Mouse (Mus musculus) liver, embryonic 16.5 days (tissue): ENCODE data around the gene Slc4a8. TPM values are rescaled to one million over a fixed set of nuclear protein-coding genes. Genes with fewer than 3 reads are reported as not detected.
"Not testable (repeated sequence)": the region's sequence is repeated elsewhere in the genome, so short reads cannot be mapped to it uniquely, and the experiment has no call there.

Experiments used
- ATAC-seq: fragments of 200-750 bp; cut with Nextera tagmentation; 2 replicates; pipeline ENCODE4 v1.8.0; 2017; ENCODE audit warnings: low read depth, mild to moderate bottlenecking, moderate number of reproducible peaks, moderate library complexity
- H3K27ac ChIP-seq: fragments of 300-500 bp; sonication (generic); 2 replicates; pipeline ENCODE4 v1.5.1; 2014; ENCODE audit warnings: mild to moderate bottlenecking, low read length
- H3K27me3 ChIP-seq: fragments of 300-500 bp; sonication (generic); 2 replicates; pipeline ENCODE4 v1.6.1; 2014; ENCODE audit warnings: low read depth, low read length, mixed read lengths; ENCODE audit not compliant: control insufficient read depth, insufficient read depth
- H3K36me3 ChIP-seq: fragments of 300-500 bp; sonication (generic); 2 replicates; pipeline ENCODE4 v1.6.1; 2014; ENCODE audit warnings: mild to moderate bottlenecking; ENCODE audit not compliant: control insufficient read depth, insufficient read depth
- H3K4me1 ChIP-seq: fragments of 300-500 bp; sonication (generic); 2 replicates; pipeline ENCODE4 v1.6.1; 2014; ENCODE audit warnings: low read depth, low read length, mixed read lengths; ENCODE audit not compliant: control insufficient read depth
- H3K4me2 ChIP-seq: fragments of 300-500 bp; sonication (generic); 2 replicates; pipeline ENCODE4 v1.6.1; 2014; ENCODE audit warnings: low read depth, low read length, mixed read lengths
- H3K4me3 ChIP-seq: fragments of 300-500 bp; sonication (generic); 2 replicates; pipeline ENCODE4 v1.5.1; 2014; ENCODE audit warnings: low read depth, mild to moderate bottlenecking, low read length
- H3K9ac ChIP-seq: fragments of 300-500 bp; sonication (generic); 2 replicates; pipeline ENCODE4 v1.6.1; 2014; ENCODE audit warnings: low read depth, low read length
- H3K9me3 ChIP-seq: fragments of 300-500 bp; sonication (generic); replicated peaks from 2 replicates; pipeline ENCODE4 v1.6.1; 2016; ENCODE audit warnings: low read length; ENCODE audit not compliant: control insufficient read depth
- WGBS: fragments of 180-500 bp; shearing (Covaris S2); extraction: QIAGEN DNeasy Blood & Tissue Kit; methylation state at CpG from one replicate; pipeline ENCODE4 v1.1.7; 2014; ENCODE audit not compliant: insufficient replicate concordance; 5-methylcytosine and 5-hydroxymethylcytosine counted together
- polyA plus RNA-seq: library from polyadenylated mRNA; unstranded; fragments of >200 nt; fragmentation: Nextera tagmentation; extraction: Ambion mirVana; gene quantifications from 2 replicates; pipeline ENCODE4 v1.2.1, GENCODE M21; 2015

Gene Slc4a8
- polyA plus RNA-seq, 1 experiment from 2014 or later: 0.46 TPM

DNA sequence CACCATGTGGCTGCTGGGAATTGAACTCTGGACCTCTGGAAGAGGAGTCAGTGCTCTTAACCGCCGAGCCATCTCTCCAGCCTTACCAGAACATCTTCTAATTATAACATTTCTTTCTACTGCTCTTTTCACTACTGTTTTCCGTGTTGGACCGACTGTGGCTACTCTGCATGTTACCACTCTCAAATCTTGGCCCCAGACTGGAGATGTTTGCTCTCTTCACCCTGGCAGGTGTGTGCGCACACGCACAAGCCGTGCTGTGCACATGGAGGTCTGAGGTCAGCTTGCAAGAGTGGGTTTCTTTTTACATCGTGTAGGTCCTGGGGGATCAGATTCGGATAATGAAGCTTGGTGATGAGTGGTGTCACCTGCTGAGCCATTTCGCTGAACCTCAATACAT, 2.3 kb upstream of the Slc4a8 start:
- no peak overlapping the region for H3K9ac ChIP-seq
- H3K4me3 ChIP-seq: no peak overlapping the region
- 73% methylated on average over 10 of the region's 10 CpGs for WGBS
- no peaks in the 10 kb centered on the region for H3K36me3 ChIP-seq
- no peak overlapping the region for H3K4me2 ChIP-seq
- no peak for ATAC-seq
- H3K27me3 ChIP-seq: peaks cover 35% of the 10 kb centered on the region
- H3K27ac ChIP-seq: no peak overlapping the region
- no peaks in the 10 kb centered on the region for H3K9me3 ChIP-seq
- H3K4me1 ChIP-seq: peaks cover 12% of the 10 kb centered on the region

DNA sequence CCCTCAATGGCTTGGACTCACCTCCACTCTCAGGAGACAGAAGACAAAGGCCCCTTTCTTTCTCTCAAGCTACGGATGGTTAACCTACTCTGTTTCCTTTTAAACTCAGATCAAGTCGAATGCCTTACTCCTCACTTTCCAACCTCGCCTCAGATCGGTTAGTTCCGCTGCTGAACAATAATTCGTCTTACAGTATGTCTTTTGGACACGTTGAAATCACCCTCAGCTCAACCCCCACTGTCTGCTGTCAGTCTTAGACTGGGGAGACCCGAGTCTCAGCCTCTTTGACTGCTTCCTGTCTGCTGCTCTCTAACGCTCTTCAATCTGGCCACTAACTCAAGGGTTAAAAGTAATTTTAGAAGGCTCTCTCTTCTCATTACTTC, 520 bp upstream of the Slc4a8 start:
- H3K27ac ChIP-seq: no peak overlapping the region
- H3K9me3 ChIP-seq: no peaks in the 10 kb centered on the region
- H3K4me2 ChIP-seq: peak overlapping the region; percentile 81
- peaks cover 12% of the 10 kb centered on the region for H3K4me1 ChIP-seq
- no peak overlapping the region for H3K9ac ChIP-seq
- 24% methylated on average over 9 of the region's 9 CpGs for WGBS
- H3K27me3 ChIP-seq: peaks cover 47% of the 10 kb centered on the region
- ATAC-seq: no peak
- no peaks in the 10 kb centered on the region for H3K36me3 ChIP-seq
- H3K4me3 ChIP-seq: peak overlapping the region; percentile 60

DNA sequence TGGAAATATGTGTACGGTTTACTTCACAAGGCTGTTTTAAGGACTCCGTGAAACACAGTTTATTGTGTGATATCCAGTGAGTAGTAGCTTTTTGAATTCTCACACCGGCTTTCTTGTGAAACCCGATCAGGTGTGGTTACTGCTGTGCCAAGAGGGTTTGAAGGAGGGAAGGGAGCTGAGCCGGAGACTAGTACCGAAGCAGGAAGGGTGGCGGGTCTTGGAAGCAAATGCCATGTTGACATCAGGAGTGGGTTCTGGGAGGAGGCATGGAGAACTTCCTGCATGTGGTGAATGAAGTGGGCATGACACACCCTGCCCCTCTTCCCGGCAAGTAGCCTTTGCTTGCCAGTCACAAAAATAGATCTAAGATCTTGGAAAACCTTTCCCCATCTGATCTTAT, 1.1 kb downstream of the Slc4a8 start:
- H3K4me1 ChIP-seq: peaks cover 12% of the 10 kb centered on the region
- no peak for ATAC-seq
- H3K4me3 ChIP-seq: no peak overlapping the region
- no peak overlapping the region for H3K4me2 ChIP-seq
- H3K9me3 ChIP-seq: no peaks in the 10 kb centered on the region
- H3K36me3 ChIP-seq: no peaks in the 10 kb centered on the region
- no peak overlapping the region for H3K9ac ChIP-seq
- H3K27me3 ChIP-seq: peaks cover 52% of the 10 kb centered on the region
- no peak overlapping the region for H3K27ac ChIP-seq
- WGBS: 46% methylated on average over 8 of the region's 8 CpGs

DNA sequence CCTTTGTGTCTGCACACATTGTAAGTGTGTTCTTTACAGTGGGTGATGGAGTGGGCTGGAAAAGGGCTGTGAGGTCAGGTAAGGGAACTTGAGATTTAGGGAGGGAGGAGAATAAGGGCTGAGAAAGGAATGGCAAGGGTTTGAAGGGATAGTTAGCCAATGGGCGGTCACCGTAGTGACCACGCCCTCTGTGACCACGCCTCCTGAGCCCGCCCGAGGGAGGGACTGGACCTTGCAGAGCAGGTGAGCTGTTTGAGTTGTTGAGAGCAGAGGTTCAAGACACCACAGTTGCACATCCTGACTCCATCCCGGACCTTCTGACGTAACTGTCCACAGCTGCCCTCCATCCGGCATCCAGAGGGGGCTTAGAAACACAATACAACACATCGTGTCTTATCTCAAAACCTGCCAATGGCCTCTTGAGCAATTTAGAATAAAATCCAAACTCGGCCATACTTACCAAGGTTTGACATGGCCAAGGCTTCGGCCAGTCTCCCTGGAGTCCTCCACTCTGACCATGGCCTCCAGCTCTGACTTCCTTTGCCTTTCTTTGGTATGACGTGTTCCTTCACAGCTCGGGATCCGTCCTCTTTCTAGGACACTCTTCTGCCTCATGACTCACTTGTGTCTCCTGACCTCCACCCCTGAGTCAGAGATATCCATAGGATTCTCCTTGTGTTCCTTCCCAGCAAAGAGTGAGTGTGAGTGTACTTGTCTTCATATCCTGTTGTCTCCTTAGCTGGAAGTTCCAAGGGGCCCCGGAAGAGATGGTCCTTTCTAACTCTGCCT, 2.8 kb downstream of the Slc4a8 start:
- Histone ChIP-seq H3K4me1 (peaks cover 12% of the 10 kb centered on the region), H3K4me3 (no peak overlapping the region), H3K9ac (no peak overlapping the region), H3K27me3 (peaks cover 52% of the 10 kb centered on the region), H3K27ac (no peak overlapping the region), H3K36me3 (no peaks in the 10 kb centered on the region), H3K4me2 (no peak overlapping the region), H3K9me3 (no peaks in the 10 kb centered on the region)
- 63% methylated on average over 16 of the region's 16 CpGs for WGBS
- no peak for ATAC-seq

DNA sequence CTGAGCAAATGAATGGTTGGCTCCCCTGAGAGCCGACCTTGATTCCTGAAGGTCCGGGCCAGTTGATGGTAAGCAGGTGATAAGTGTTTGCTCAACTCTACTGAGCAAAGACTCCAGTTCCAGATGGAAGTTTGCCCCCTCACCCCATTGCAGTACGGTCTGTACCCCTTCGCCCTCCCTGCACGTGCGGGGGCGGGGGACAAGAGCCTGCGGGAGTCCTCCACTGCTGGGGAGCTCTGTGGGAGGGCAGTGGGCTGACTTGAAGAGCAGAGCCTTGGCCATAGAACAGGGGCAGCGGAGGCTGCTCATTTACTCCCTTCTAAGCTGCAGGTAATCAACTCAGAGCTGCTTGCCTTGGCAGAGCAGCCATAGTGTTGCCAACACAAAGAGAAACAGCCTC, 5.3 kb downstream of the Slc4a8 start:
- Histone ChIP-seq H3K4me1 (peaks cover 4% of the 10 kb centered on the region), H3K4me3 (no peak overlapping the region), H3K36me3 (no peaks in the 10 kb centered on the region), H3K9me3 (no peaks in the 10 kb centered on the region; the same call in none of the 2 replicates), H3K27ac (no peak overlapping the region), H3K27me3 (peaks cover 37% of the 10 kb centered on the region), H3K9ac (no peak overlapping the region), H3K4me2 (no peak overlapping the region)
- ATAC-seq: no peak
- 71% methylated on average over 9 of the region's 9 CpGs for WGBS

DNA sequence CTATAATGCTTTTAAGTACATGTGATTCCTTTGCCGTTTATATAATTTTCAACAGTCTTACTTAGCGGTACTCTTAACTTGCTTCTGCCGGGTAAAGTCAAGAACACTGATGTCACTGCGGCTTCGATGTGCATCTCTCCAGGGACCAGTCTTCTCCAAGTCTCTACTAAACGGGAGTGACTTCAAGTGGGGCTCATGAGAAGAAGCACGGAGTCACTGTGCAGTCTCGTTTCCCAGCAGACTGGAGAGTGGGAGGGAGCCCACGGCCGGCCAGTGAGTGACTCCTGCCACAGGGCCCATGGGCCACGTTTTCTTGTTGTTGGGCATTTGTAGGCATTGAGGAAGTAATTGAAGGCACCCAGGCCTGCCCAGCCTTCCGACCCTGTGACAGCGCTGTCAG, 6.3 kb downstream of the Slc4a8 start:
- Histone ChIP-seq H3K4me1 (no peaks in the 10 kb centered on the region), H3K27ac (no peak overlapping the region), H3K9me3 (no peaks in the 10 kb centered on the region; the same call in none of the 2 replicates), H3K36me3 (no peaks in the 10 kb centered on the region), H3K4me2 (no peak overlapping the region), H3K27me3 (peaks cover 27% of the 10 kb centered on the region), H3K9ac (no peak overlapping the region), H3K4me3 (no peak overlapping the region)
- WGBS: 68% methylated on average over 13 of the region's 13 CpGs
- ATAC-seq: no peak

DNA sequence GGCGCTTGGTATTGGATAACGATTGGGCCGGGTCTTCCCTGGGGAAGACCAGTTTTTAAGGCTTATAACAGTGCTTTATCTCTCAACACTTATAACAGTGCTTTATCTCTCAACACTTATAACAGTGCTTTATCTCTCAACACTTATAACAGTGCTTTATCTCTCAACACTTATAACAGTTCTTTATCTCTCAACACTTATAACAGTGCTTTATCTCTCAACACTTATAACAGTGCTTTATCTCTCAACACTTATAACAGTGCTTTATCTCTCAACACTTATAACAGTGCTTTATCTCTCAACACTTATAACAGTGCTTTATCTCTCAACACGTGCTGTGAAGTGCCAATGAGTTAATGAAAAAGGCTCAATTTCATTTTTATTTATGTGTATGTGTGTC, 7.5 kb downstream of the Slc4a8 start:
- not testable (repeated sequence) for H3K4me3 ChIP-seq, H3K9me3 ChIP-seq, ATAC-seq, H3K4me1 ChIP-seq, H3K36me3 ChIP-seq, H3K27ac ChIP-seq, H3K9ac ChIP-seq, H3K4me2 ChIP-seq
- peaks cover 16% of the 10 kb centered on the region for H3K27me3 ChIP-seq
- 64% methylated on average over 4 of the region's 4 CpGs for WGBS

DNA sequence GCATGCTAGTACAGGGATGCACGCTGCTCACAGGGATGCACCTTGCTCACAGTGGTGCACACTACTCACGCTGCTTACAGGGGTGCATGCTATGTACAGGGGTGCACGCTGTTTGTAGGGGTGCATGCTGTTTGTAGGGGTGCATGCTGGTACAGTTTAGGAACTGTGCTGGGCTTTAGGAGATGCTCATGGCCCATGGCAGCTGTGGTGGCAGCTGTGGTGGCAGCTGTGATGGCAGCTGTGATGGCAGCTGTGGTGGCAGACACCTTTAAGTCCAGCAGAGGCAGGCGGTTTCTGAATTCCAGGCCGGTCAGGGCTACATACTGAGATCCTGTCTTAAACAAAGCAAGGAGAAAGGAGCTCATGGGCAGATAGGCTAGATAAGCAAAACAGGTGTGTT, 8.8 kb downstream of the Slc4a8 start:
- no peak overlapping the region for H3K4me2 ChIP-seq
- peaks cover 10% of the 10 kb centered on the region for H3K27me3 ChIP-seq
- no peaks in the 10 kb centered on the region for H3K4me1 ChIP-seq
- H3K36me3 ChIP-seq: no peaks in the 10 kb centered on the region
- 82% methylated on average over 5 of the region's 5 CpGs for WGBS
- no peak overlapping the region for H3K9ac ChIP-seq
- ATAC-seq: no peak
- no peaks in the 10 kb centered on the region; the same call in none of the 2 replicates for H3K9me3 ChIP-seq
- H3K27ac ChIP-seq: no peak overlapping the region
- H3K4me3 ChIP-seq: no peak overlapping the region

DNA sequence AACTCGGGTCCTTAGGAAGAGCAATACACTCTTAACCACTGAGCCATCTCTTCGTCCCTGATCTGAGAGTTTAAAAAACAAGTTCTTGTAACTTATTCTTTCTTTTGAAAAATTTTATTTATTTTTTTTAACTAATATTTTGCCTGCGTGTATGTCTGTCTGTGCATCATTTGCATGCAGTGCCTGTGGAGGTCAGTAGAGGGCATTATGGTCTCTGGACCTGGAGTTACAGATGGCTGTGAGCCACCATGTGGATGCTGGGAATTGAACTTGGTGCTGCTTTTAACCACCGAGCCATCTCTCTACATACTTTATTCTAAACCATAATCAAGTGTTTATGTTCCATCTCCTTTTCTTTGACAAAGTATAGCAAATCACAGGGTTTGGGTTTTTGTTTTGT, 11.1 kb downstream of the Slc4a8 start:
- Histone ChIP-seq H3K9ac (no peak overlapping the region), H3K4me3 (no peak overlapping the region), H3K27ac (no peak overlapping the region), H3K36me3 (no peaks in the 10 kb centered on the region), H3K4me2 (no peak overlapping the region), H3K4me1 (no peaks in the 10 kb centered on the region), H3K9me3 (no peaks in the 10 kb centered on the region; the same call in none of the 2 replicates), H3K27me3 (peaks cover 2% of the 10 kb centered on the region)
- 65% methylated on average over 4 of the region's 4 CpGs for WGBS
- ATAC-seq: no peak
